Mouse (Mus musculus): ENCODE data around the gene Hes2. TPM values are rescaled to one million over a fixed set of nuclear protein-coding genes. Genes with fewer than 3 reads are reported as not detected.

Gene Hes2
- not detected in 2 replicates for polyA plus RNA-seq (2014; fragmentation: Nextera tagmentation; extraction: Ambion mirVana)

DNA sequence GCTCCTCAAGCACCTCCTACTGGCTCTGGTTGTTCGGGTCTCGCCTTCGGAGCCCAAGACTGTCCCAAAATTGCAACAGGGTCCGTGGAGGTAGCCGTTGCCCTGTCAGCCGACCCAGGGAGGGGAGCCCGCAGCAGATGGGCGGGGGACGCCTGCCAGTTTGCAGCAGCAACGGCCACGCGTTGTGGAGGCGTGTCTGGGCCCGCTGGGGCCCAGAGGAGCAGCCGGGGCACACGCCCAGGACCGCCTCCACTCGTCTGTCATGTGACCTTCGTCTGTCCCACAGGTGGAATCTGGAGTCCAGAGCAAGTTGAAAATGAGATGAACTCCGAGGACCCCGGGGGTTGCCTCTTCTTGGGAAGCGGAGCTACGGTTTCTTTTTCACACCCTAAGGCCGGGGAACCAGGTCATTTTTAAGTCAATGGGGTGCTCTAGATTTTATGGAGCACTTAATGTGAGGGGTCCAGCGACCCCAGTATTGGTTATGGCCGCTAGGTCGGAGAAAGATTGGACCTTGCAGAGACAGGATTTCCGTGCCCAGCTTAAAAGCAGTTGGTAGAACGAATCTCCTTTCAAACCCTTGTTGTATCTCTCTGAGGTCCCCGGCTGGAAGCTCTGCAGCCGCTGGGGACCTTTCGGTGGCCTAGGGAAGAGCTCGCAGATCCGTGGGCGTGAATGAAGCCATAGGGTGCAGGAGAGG, at the start of gene Hes2:
TSS of gene Hes2 (plus strand) at position 283 of the 700 bp plus-strand sequence.
- H3K27ac ChIP-seq (ENCODE audit: low read depth, low read length) = no peak within 1 kb of the TSS
- peak within 1 kb of the TSS; percentile 6; the same call in 1 of the 2 replicates for H3K4me3 ChIP-seq (ENCODE audit: low read depth, low read length)
- H3K27me3 ChIP-seq (ENCODE audit: control insufficient read depth, insufficient read depth, low read length) = peaks cover 55% of the 10 kb centered on the region
- no peaks in the 10 kb centered on the region for H3K9me3 ChIP-seq (ENCODE audit: control insufficient read depth, low read length)
- ATAC-seq (replicated peaks; ENCODE audit: low FRiP score) (no peak), DNase-seq (ENCODE audit: low spot score) (no peak)
- H3K4me2 ChIP-seq (ENCODE audit: low read depth, low read length, severe bottlenecking) = 0 out of 2 replicates have a peak within 1 kb of the TSS, but pooled peaks have one; percentile 8
- peaks cover 6% of the 10 kb centered on the region; the same call in 1 of the 2 replicates for H3K4me1 ChIP-seq (replicated peaks; ENCODE audit: control insufficient read depth, insufficient read depth, low read length)
- H3K9ac ChIP-seq (ENCODE audit: low read length) = no peak within 1 kb of the TSS
- WGBS = 4% methylated on average over 35 of the region's 35 CpGs
- H3K36me3 ChIP-seq (ENCODE audit: control insufficient read depth, insufficient read depth, low read length) = no peaks in the 10 kb centered on the region

DNA sequence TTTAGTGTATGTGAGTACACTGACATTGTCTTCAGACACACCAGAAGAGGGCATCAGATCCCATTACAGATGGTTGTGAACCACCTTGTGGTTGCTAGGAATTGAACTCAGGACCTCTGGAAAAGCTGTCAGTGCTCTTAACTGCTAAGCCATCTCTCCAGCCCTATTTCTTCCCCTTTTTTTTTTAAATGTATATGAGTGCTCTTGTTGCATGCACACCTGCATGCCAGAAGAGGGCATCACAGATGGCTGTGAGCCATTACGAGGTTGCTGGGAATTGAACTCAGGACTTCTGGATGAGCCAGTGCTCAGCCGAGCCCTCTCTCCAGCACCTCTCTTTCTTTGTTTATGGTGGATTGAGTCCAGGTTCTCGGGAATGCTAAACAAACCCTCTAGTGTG, 49.2 kb upstream of the Hes2 start:
- Histone ChIP-seq H3K4me1 (replicated peaks; ENCODE audit: control insufficient read depth, insufficient read depth, low read length) (peaks cover 10% of the 10 kb centered on the region; the same call in 1 of the 2 replicates), H3K4me3 (ENCODE audit: low read depth, low read length) (no peak overlapping the region), H3K9me3 (ENCODE audit: control insufficient read depth, low read length) (no peaks in the 10 kb centered on the region), H3K4me2 (ENCODE audit: low read depth, low read length, severe bottlenecking) (no peak overlapping the region), H3K36me3 (ENCODE audit: control insufficient read depth, insufficient read depth, low read length) (no peaks in the 10 kb centered on the region), H3K27ac (ENCODE audit: low read depth, low read length) (no peak overlapping the region), H3K27me3 (ENCODE audit: control insufficient read depth, insufficient read depth, low read length) (peaks cover 7% of the 10 kb centered on the region; the same call in 1 of the 2 replicates), H3K9ac (ENCODE audit: low read length) (no peak overlapping the region)
- DNase-seq (ENCODE audit: low spot score) (no peak), ATAC-seq (replicated peaks; ENCODE audit: low FRiP score) (no peak)
- 88% methylated on average over 3 of the region's 3 CpGs for WGBS

GRCm38 (mm10) chr4:152110689-152111088, 48.0 kb upstream of the Hes2 start:
- DNase-seq (ENCODE audit: low spot score) = no peak
- 79% methylated on average over 4 of the region's 4 CpGs for WGBS
- no peaks in the 10 kb centered on the region for H3K9me3 ChIP-seq (ENCODE audit: control insufficient read depth, low read length)
- no peak overlapping the region for H3K4me2 ChIP-seq (ENCODE audit: low read depth, low read length, severe bottlenecking)
- no peak overlapping the region for H3K9ac ChIP-seq (ENCODE audit: low read length)
- no peaks in the 10 kb centered on the region for H3K36me3 ChIP-seq (ENCODE audit: control insufficient read depth, insufficient read depth, low read length)
- no peak overlapping the region for H3K4me3 ChIP-seq (ENCODE audit: low read depth, low read length)
- ATAC-seq (replicated peaks; ENCODE audit: low FRiP score) = no peak
- H3K27me3 ChIP-seq (ENCODE audit: control insufficient read depth, insufficient read depth, low read length) = peaks cover 16% of the 10 kb centered on the region
- peaks cover 10% of the 10 kb centered on the region for H3K4me1 ChIP-seq (replicated peaks; ENCODE audit: control insufficient read depth, insufficient read depth, low read length)
- H3K27ac ChIP-seq (ENCODE audit: low read depth, low read length) = no peak overlapping the region

GRCm38 (mm10) chr4:152112329-152112728, 46.3 kb upstream of the Hes2 start:
- DNase-seq (ENCODE audit: low spot score) (no peak), ATAC-seq (replicated peaks; ENCODE audit: low FRiP score) (no peak)
- Histone ChIP-seq H3K27me3 (ENCODE audit: control insufficient read depth, insufficient read depth, low read length) (peaks cover 30% of the 10 kb centered on the region), H3K4me2 (ENCODE audit: low read depth, low read length, severe bottlenecking) (no peak overlapping the region), H3K4me1 (replicated peaks; ENCODE audit: control insufficient read depth, insufficient read depth, low read length) (peaks cover 16% of the 10 kb centered on the region), H3K9me3 (ENCODE audit: control insufficient read depth, low read length) (no peaks in the 10 kb centered on the region), H3K36me3 (ENCODE audit: control insufficient read depth, insufficient read depth, low read length) (no peaks in the 10 kb centered on the region), H3K27ac (ENCODE audit: low read depth, low read length) (no peak overlapping the region), H3K4me3 (ENCODE audit: low read depth, low read length) (no peak overlapping the region), H3K9ac (ENCODE audit: low read length) (no peak overlapping the region)
- 80% methylated on average over 9 of the region's 9 CpGs for WGBS

DNA sequence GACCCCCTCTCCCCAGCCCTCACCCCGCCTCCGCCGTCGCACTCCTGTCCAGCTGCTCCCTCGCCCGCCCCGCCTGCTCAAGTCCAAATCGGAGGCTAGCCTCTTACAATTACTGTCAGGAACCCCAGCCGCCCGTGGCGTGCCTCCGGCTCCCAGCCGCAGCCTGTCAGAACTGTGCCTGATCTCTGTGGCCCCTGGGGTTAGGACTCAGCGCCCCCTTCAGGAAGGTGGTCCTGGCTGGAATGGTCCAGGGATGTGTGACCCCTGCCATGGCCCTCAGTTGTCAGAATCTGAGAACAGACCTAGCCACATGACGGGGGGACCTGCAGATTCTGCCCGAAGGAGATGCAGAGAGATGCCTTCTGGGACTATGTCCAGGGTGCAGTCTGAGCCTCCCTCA, 44.6 kb upstream of the Hes2 start:
- no peaks in the 10 kb centered on the region for H3K9me3 ChIP-seq (ENCODE audit: control insufficient read depth, low read length)
- no peak overlapping the region for H3K4me3 ChIP-seq (ENCODE audit: low read depth, low read length)
- no peak overlapping the region for H3K27ac ChIP-seq (ENCODE audit: low read depth, low read length)
- H3K27me3 ChIP-seq (ENCODE audit: control insufficient read depth, insufficient read depth, low read length) = peaks cover 46% of the 10 kb centered on the region
- DNase-seq (ENCODE audit: low spot score) (no peak), ATAC-seq (replicated peaks; ENCODE audit: low FRiP score) (no peak)
- H3K4me2 ChIP-seq (ENCODE audit: low read depth, low read length, severe bottlenecking) = no peak overlapping the region
- WGBS = 61% methylated on average over 16 of the region's 16 CpGs
- H3K4me1 ChIP-seq (replicated peaks; ENCODE audit: control insufficient read depth, insufficient read depth, low read length) = peaks cover 8% of the 10 kb centered on the region
- no peaks in the 10 kb centered on the region for H3K36me3 ChIP-seq (ENCODE audit: control insufficient read depth, insufficient read depth, low read length)
- no peak overlapping the region for H3K9ac ChIP-seq (ENCODE audit: low read length)

DNA sequence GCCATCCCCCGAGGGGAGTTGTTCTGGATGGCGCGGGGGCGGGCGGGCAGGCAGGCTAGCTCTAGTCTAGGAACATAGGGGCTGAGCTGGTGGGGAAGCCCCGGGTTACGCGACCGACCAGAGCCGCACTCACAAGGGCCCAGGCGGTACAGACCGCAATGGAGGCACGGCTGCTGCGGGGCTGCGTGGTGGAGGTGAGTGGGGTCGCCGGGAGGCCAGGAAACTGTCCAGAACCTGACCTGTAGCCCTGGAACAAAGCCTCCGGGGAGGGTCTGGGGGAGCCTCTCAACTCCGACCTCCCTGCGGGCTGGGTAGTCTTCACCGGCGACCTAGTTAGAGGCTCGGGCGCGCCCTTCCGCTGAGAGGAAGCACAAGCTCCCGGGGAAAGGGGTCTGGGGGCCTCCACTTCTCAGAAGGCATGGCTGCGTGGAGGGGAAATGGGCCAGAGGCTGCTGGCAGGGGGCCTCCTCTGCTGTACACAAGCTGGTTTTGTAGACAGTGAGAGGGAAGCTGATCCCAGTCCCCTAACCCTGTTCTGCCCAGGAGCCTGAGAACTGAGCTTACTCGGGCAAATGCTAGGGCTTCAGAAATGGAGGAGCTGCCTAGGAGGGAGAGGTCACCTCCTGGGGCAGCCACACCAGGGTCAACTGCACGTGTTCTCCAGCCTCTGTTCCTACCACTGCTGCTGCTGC, 42.6 kb upstream of the Hes2 start, which contains the start of gene Tnfrsf25:
TSS of gene Tnfrsf25 (plus strand) at position 14 of the 692 bp plus-strand sequence.
- H3K9me3 ChIP-seq (ENCODE audit: control insufficient read depth, low read length) = no peaks in the 10 kb centered on the region
- 0 out of 2 replicates have a peak within 1 kb of the TSS, but pooled peaks have one; percentile 3 for H3K9ac ChIP-seq (ENCODE audit: low read length)
- DNase-seq (ENCODE audit: low spot score) (no peak), ATAC-seq (replicated peaks; ENCODE audit: low FRiP score) (no peak)
- 2% methylated on average over 30 of the region's 30 CpGs for WGBS
- peaks cover 65% of the 10 kb centered on the region for H3K27me3 ChIP-seq (ENCODE audit: control insufficient read depth, insufficient read depth, low read length)
- no peak within 1 kb of the TSS for H3K27ac ChIP-seq (ENCODE audit: low read depth, low read length)
- peaks cover 23% of the 10 kb centered on the region for H3K4me1 ChIP-seq (replicated peaks; ENCODE audit: control insufficient read depth, insufficient read depth, low read length)
- H3K36me3 ChIP-seq (ENCODE audit: control insufficient read depth, insufficient read depth, low read length) = no peaks in the 10 kb centered on the region
- H3K4me3 ChIP-seq (ENCODE audit: low read depth, low read length) = peak within 1 kb of the TSS; percentile 11; the same call in 1 of the 2 replicates
- peak within 1 kb of the TSS; percentile 36 for H3K4me2 ChIP-seq (ENCODE audit: low read depth, low read length, severe bottlenecking)

GRCm38 (mm10) chr4:152117538-152117937, 41.1 kb upstream of the Hes2 start:
- Histone ChIP-seq H3K4me3 (ENCODE audit: low read depth, low read length) (no peak overlapping the region), H3K27ac (ENCODE audit: low read depth, low read length) (no peak overlapping the region), H3K27me3 (ENCODE audit: control insufficient read depth, insufficient read depth, low read length) (peaks cover 79% of the 10 kb centered on the region), H3K4me2 (ENCODE audit: low read depth, low read length, severe bottlenecking) (no peak overlapping the region), H3K36me3 (ENCODE audit: control insufficient read depth, insufficient read depth, low read length) (no peaks in the 10 kb centered on the region), H3K4me1 (replicated peaks; ENCODE audit: control insufficient read depth, insufficient read depth, low read length) (peaks cover 23% of the 10 kb centered on the region), H3K9ac (ENCODE audit: low read length) (no peak overlapping the region), H3K9me3 (ENCODE audit: control insufficient read depth, low read length) (no peaks in the 10 kb centered on the region)
- WGBS = 73% methylated on average over 9 of the region's 9 CpGs
- no peak for DNase-seq (ENCODE audit: low spot score)
- ATAC-seq (replicated peaks; ENCODE audit: low FRiP score) = no peak

DNA sequence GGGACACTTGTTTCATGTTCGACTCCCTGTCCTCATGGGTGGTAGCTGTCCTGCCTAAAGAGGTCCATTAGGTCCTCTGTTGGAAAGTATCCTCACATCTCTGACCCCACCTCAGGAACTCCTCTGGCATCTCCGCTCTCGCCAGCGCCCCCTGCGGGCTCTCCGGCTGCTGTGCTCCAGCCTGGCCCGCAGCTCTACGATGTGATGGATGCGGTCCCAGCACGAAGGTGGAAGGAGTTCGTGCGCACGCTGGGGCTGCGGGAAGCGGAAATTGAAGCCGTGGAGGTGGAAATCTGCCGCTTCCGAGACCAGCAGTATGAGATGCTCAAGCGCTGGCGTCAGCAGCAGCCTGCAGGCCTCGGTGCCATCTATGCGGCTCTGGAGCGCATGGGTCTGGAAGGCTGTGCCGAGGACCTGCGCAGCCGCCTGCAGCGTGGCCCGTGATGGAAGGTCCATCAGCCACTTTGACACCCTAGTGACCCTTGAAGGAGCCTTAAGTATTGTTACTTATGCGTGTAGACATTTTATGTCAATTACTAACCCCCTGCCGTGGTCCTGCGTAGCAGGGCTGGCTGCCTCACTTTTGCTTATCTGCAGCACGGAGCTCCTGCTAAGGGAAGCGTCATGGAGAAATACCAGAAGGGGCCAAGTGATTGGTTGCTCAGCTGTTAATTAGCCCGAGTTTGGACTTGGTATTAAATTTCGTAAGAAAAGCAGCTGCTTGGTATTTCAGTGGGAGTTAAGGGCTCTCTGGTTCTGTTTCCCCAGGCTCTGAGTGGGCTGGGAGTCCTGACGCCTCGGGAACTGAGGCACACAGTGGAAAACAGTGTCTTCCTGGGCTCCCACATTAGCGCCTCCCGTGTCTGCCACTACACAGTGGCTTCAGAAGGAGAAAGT, 39.0 kb upstream of the Hes2 start:
- DNase-seq (ENCODE audit: low spot score) (peak; percentile 82), ATAC-seq (replicated peaks; ENCODE audit: low FRiP score) (no peak)
- Histone ChIP-seq H3K27ac (ENCODE audit: low read depth, low read length) (no peak overlapping the region), H3K4me2 (ENCODE audit: low read depth, low read length, severe bottlenecking) (peak overlapping the region; percentile 15; the same call in 1 of the 2 replicates), H3K4me1 (replicated peaks; ENCODE audit: control insufficient read depth, insufficient read depth, low read length) (peaks cover 23% of the 10 kb centered on the region), H3K9ac (ENCODE audit: low read length) (no peak overlapping the region), H3K27me3 (ENCODE audit: control insufficient read depth, insufficient read depth, low read length) (peaks cover 94% of the 10 kb centered on the region), H3K36me3 (ENCODE audit: control insufficient read depth, insufficient read depth, low read length) (no peaks in the 10 kb centered on the region), H3K4me3 (ENCODE audit: low read depth, low read length) (no peak overlapping the region; the same call in 1 of the 2 replicates), H3K9me3 (ENCODE audit: control insufficient read depth, low read length) (no peaks in the 10 kb centered on the region)
- 3% methylated on average over 39 of the region's 39 CpGs for WGBS

All from forebrain, embryonic 11.5 days (tissue).